ENCODE assay signal across 1 mouse cellular context in genomic region chr9:106156419-106156818, GRCm38 (mm10).
TF ChIP-seq lines count a peak whose summit lies in the region.

No protein-coding gene starts in this region.

TF ChIP-seq in MEL, 35 proteins besides CTCF, POLR2A, EP300 and RAD21 (continued from another document):
- TF ChIP-seq ZNF384 (IDR thresholded peaks at IDR 0.05; ENCODE audit: low read depth, low read length) (no peak), GATA1 (IDR thresholded peaks at IDR 0.05; ENCODE audit: low read depth, low read length) (no peak), ELF1 (IDR thresholded peaks at IDR 0.05; ENCODE audit: low read depth, low read length) (no peak), E2F4 (IDR thresholded peaks at IDR 0.05; ENCODE audit: borderline replicate concordance, low read depth, low read length) (no peak), POLR2AphosphoS2 (IDR thresholded peaks at IDR 0.05; ENCODE audit: low read length) (no peak), MXI1 (IDR thresholded peaks at IDR 0.05; ENCODE audit: low read depth, low read length) (no peak), MAX (IDR thresholded peaks at IDR 0.05; ENCODE audit: low read length) (no peak), SMC3 (IDR thresholded peaks at IDR 0.05; ENCODE audit: low read depth, low read length) (peak; percentile 54), KAT2A (conservative IDR thresholded peaks at IDR 0.05; ENCODE audit: low read depth, low read length) (no peak), ZMIZ1 (IDR thresholded peaks at IDR 0.05; ENCODE audit: low read depth, low read length) (no peak), RCOR1 (IDR thresholded peaks at IDR 0.05; ENCODE audit: low read depth, low read length) (no peak), ETS1 (IDR thresholded peaks at IDR 0.05; ENCODE audit: low read depth, low read length) (no peak), CHD1 (IDR thresholded peaks at IDR 0.05; ENCODE audit: low read depth, low read length) (no peak), TCF12 (IDR thresholded peaks at IDR 0.05; ENCODE audit: low read depth, low read length) (no peak), BHLHE40 (IDR thresholded peaks at IDR 0.05; ENCODE audit: borderline replicate concordance, low read depth, low read length) (peak; percentile 18; the same call in 1 of the 2 replicates), POLR2AphosphoS5 (IDR thresholded peaks at IDR 0.05; ENCODE audit: borderline replicate concordance, low read depth, low read length) (no peak), USF1 (IDR thresholded peaks at IDR 0.05; ENCODE audit: low read depth, low read length) (no peak), ZC3H11A (IDR thresholded peaks at IDR 0.05; ENCODE audit: low read depth, low read length) (peak; percentile 30; the same call in 1 of the 2 replicates), HCFC1 (IDR thresholded peaks at IDR 0.05; ENCODE audit: low read depth, low read length) (no peak), USF2 (IDR thresholded peaks at IDR 0.05; ENCODE audit: borderline replicate concordance in 1 of 2, insufficient read depth in 1 of 2, low read depth in 1 of 2, low read length in 2 of 2) (no peak)
